Mouse (Mus musculus) gastrocnemius, postnatal 10 days (tissue): ENCODE measurements around the gene Araf. TPM values are rescaled to one million over a fixed set of nuclear protein-coding genes. Genes with fewer than 3 reads are reported as not detected.

Source experiments
- DNase-seq: peaks from one replicate; pipeline ENCODE4 v3.0.0; 2021; ENCODE audit warnings: mixed read lengths
- microRNA-seq, 2 experiments: library from miRNA; unstranded; fragments of <30 nt; microRNA quantifications; one replicate each; pipeline ENCODE4 v1.2.0; 2021
- total RNA-seq, 2 experiments: library from RNA; stranded (reverse); gene quantifications; 2 replicates each; pipeline ENCODE4 v1.2.3; 2021

Gene Araf
- total RNA-seq, 2 experiments from 2014 or later: 78.8 to 79.6 TPM

DNA sequence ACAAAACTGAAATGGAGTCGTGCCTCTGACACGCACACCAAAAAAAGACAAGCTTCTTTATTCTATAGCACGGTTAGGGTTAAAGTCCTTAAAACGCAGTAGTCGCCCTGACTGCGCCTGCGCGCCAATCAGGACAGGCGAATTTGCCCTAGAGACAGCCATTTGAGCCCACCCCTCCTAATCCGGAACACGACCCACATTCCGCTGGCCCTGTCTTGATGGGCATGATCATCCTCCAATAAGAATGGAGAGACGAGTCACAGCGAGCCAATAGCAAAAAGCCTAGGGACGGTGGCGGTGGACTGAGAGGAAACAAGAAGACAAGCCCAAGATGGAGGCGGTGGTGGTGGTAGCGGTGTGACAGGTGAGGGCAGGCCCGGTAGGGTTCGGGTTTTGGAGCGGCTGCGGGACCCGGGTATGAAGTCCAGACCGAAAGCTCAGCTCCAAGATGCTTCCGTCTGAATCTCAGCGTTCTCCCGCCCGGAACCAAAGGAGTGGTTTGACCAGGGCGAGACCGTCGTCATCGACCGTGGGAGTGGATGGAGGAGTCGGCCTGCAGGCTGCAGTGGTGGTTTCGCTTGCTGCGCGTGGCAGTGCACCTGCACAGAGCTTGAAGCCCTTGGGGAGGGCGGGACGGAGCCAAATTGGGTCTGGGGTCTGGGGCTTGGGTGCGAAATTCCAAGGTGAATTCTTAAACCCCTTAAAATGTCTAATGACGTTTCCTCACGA lies 50.8 kb downstream of the Araf start:
- peak; percentile 72 for DNase-seq

DNA sequence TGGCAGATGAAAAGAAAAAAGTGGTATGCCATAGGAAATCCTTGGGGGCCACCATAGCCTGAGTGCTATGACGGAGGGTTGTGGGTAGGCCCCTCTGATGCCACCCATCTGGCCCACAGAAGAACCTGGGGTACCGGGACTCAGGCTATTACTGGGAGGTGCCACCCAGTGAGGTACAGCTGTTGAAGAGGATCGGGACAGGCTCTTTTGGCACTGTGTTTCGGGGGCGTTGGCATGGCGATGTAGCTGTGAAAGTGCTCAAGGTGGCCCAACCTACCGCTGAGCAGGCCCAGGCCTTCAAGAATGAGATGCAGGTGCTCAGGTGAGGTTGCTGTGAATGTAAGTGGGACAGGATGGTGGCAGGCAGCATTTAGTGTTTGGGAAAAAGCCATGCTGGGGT lies 56.2 kb downstream of the Araf start:
- DNase-seq: no peak

DNA sequence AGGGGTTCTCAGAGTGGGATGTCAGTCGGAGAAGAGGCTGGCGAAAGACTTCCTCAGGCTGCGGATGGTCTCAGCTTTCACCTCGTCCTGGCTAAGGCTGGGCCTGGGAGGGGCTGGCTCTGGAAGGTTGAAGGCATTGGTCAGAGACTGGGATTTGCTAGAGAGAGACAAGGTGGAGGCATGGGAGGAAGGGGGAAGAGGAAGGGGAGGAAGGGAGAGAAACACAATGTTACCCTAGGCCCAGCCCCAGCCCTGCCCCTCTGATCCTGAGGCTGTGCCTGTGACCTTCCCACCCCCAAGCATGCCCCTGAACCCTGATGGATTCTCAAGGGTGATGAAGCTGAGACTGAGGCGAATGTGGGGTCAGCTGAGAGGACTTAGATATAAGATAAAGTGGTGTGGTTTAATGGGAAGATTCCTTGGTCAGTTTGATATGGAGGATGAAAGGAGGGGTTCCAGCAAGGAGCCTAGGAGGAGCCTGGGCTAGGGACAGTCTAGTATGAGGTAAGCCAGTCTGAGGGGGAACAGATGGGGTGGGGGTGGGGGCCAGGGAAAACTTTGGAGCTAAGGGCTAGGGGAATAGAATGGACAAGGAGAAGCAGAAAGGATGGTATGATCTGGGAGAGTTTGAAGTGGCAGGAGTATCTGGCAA lies 64.0 kb downstream of the Araf start:
- DNase-seq: no peak

DNA sequence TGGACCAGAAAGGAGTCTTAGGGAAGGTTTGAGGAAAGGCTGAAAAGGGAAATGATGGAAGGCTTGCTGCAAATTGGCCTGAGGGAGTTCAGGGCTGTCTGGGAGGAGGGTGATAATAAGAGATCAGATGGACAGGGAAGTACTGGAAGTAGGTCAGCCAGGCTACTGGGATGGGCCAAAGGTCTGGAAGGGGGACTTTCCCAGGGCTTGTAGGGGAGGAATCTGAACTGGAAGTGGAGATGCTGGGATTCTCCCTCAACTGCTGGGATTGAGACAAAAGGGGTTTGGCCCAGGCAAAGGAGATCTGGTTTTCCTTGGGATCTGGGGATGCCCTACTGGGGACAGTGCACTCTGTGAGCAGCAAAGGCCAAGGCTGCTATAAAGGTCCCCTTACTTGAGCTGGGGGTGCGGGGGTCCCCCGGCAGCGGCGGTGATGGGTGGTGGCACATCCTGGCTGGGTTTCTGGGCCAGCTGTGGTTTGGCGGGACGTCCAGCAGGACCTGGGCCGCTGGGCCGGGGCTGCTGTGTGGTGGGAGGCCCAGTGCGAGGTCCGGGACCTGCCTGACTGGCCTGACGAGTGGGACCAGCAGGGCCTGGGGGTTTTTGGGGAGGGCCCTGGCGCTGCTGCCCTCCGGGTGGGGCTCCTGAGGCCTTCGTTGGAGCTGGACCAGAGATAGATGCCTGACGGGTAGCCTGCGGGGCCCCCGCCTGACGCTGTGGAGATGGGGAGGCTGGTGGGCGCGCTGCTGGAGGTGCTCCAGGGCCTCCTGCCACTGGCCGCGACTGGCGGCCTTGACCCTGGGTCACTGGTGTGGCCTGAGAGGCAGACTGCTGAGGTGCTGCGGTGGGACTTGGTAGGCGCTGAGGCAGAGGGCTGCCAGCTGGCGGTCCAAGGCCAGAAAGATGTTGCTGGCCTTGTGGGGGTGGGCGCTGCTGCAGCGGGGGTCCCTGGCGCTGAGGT lies 64.8 kb downstream of the Araf start:
- peak; percentile 30 for DNase-seq

DNA sequence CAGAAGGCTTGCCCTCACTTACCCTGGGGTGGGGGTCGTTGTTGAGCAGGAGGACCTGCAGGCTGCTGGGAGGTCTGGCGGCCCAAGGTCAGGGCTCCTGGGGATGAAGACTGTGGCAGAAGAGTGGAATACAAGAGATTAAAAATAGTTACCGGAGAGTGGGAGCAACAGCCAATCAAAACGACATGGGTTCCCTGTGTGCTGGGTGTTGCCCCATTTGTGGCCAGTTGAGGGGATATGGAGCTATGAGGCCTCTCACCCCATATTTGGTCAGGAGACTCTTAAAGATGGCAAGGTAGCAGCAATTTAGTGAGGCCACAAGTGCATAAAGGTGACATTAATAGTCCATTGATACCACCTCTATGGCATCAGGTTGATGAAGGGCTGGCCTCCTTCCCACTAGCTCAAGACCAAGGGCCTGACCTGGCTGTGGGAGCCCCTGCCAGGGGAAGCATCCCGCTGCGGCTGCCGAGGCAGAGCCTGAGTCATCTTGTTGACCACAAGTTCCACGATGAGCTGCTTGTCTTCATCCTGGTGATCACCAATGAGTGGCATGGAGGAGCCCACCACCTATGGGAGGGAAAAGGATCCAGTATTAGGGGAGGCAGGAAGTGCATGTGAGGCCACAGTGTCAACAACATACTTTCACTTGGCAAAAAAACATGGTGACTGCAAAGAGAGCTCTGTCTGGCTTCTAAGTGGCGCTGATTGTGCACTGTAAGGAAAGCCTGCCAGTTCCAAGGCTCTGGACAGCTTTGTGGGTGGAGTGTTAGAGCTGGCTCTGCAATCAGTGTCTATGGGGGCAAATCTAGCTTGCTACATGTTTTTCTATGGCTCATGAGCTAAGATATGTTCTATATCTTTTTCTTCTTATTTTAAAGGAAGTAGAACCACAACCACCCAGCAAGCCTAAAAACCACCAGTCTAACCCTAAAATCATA lies 65.8 kb downstream of the Araf start:
- no peak for DNase-seq

DNA sequence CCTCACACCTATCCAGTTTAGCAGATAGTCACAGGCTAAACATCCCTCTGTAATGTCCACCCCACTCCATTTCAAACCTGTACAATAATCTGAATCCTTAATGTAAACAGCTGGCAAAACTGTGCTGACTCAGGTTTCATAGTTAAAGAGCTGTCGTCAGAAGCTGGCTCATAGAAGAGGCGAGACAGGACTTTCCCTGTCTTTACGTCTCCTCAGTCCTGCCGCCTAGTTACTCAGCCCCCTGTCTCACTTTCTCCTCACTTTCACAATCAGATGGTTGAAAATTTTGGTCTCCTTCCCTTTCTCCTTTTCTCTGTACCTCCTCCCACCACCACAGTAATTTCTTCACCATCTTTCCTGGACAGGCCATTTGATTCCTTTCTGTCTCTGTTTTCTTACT lies 70.5 kb downstream of the Araf start:
- no peak for DNase-seq

DNA sequence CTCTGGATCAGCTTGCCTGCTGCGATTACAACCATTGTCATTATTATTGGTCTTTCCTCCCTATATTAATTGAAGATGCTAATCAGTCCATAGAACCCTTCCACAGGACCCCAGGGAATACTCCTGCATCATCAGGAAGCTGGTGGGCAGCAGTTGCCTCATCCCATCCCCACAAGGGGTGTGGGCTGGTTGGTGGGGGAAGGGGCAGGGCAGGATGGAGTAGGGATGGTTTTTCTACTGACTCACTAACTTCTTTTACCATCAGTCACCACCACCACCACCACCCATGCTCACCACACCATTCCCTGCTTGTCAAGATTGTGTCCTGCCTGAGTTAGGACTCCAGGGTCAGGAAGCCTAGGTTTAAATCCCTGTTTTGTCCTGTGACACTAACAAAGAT lies 71.6 kb downstream of the Araf start:
- no peak for DNase-seq

DNA sequence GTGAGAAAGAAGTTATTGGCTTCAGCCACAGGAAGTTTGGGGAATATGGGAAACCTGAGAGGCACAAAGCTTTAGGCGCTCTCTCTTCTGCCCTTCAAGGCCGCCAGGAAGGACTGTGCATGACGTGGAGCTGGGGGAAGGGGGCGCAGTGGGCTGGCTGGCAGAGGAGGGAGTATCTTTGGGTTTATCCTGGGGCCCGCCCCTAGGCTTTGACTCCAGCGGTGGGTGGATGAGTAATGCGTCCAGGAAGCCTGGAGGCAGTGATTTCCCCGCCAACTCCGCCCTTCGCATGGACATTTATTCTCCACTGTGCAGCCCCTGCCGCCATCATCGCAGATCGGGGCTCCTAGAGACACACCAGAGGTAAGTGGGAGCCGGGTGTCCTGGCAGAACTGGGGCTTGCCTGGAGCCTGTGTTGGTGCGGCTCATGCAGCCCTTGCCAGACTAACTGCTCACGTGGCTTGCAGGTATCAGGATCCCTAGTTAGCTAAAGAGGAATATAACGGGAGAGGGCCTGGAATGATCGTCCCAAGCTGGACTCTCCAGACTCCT lies 72.4 kb downstream of the Araf start, which contains the start of gene Timp1:
Timp1 (plus strand) TSS at position 205 of the 552 bp plus-strand sequence.
- peak; percentile 36 for DNase-seq

DNA sequence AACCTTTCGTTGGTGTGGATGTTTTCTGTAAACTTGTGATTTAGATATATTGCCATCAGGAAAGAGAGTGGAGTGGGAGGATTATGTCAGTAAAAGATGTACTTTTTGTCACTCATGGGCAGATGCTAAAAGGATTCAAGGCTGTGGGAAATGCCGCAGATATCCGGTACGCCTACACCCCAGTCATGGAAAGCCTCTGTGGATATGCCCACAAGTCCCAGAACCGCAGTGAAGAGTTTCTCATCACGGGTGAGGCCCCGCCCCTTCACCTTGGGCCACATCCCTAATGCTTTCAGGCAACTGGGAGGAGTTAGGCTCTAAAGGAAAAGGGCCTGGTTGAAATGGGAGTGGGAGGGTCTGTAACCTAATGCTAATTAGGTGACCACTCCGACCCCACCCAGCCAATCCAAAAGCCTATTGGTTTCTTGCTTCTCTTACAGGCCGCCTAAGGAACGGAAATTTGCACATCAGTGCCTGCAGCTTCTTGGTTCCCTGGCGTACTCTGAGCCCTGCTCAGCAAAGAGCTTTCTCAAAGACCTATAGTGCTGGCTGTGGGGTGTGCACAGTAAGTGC lies 75.4 kb downstream of the Araf start:
- no peak for DNase-seq

DNA sequence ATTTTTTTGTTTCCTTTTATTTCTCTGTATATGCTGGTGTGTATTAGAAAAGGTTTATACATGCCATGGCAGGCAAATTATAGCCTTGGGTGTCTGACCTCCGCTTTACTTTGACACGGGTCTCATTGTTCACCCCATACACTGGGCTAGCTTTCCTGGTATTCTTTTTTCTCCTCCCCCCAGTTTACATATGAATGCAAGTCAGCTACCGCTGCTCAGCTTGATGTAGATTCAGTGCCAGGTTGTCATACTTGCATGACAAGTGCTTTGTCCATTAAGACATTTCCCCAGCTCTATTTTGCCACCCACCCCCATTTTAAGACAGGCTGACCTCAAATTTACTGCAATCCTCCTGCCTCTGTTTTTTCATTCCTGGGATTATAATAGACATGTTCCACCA lies 77.6 kb downstream of the Araf start:
- DNase-seq: no peak

DNA sequence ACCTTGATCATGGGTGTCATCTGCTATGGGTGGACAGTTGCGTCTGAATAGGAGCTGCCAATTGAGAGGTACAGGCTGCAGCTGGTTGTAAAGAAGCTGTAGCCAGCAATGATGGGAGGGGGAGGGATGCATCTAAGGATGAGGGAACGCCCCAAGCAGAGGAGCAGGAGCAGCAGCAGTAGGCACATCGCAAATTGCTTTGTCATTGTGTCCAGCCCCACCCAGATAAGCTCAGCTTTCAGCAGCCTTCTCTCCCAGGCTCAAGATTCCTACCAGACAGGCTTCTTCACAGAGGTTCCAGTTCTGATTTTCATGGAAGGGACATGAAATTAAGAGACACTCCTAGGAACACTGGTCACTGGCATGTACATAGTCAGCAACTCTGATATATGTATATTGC lies 112.5 kb downstream of the Araf start:
- DNase-seq: no peak

Small RNA genes within 50 kb of the gene (microRNA-seq; reads per million reads assigned to microRNA genes)
- gene Gm24824 (0 reads per million in 2 experiments), gene Mir5617 (0 to 0.32 reads per million in 2 experiments)

Other genes with a start within 250 kb of the Araf start
- gene Rgn, start 248.0 kb upstream of the Araf start, total RNA-seq: under 1 TPM in 1 of 2 experiments, not detected in 1; 0.32 TPM
- gene Rbm10, start 180.3 kb upstream of the Araf start, total RNA-seq: 10 to 100 TPM; 15.7 to 20.5 TPM
- gene Ndufb11, start 180.2 kb upstream of the Araf start, total RNA-seq: 100 to 1,000 TPM; 310 to 341 TPM
- 100 to 1,000 TPM; 168 to 175 TPM for gene Uba1, start 139.5 kb upstream of the Araf start, total RNA-seq
- 100 to 1,000 TPM; 128 to 139 TPM for gene Cdk16, start 109.9 kb upstream of the Araf start, total RNA-seq
- gene Usp11, start 93.9 kb upstream of the Araf start, total RNA-seq: 1 to 10 TPM; 7.0 to 9.2 TPM
- gene Timp1, start 72.4 kb downstream of the Araf start, total RNA-seq: 10 to 100 TPM in 1 of 2 experiments, 1 to 10 TPM in 1; 7.9 to 22.1 TPM
- 1 to 10 TPM in 1 of 2 experiments, under 1 TPM in 1; 0.56 to 1.1 TPM for gene Syn1, start 123.2 kb downstream of the Araf start, total RNA-seq
- gene Cfp, start 133.7 kb downstream of the Araf start, total RNA-seq: 1 to 10 TPM; 6.7 to 8.6 TPM
- 1 to 10 TPM; 8.8 to 9.9 TPM for gene Elk1, start 152.8 kb downstream of the Araf start, total RNA-seq
- gene Uxt, start 164.2 kb downstream of the Araf start, total RNA-seq: 10 to 100 TPM; 25.1 to 25.5 TPM